Mouse (Mus musculus): ENCODE measurements around the gene Elf1. TPM values are rescaled to one million over a fixed set of nuclear protein-coding genes. Genes with fewer than 3 reads are reported as not detected.

The Elf1 gene
- polyA plus RNA-seq, 1 experiment, result 15.4 TPM

DNA sequence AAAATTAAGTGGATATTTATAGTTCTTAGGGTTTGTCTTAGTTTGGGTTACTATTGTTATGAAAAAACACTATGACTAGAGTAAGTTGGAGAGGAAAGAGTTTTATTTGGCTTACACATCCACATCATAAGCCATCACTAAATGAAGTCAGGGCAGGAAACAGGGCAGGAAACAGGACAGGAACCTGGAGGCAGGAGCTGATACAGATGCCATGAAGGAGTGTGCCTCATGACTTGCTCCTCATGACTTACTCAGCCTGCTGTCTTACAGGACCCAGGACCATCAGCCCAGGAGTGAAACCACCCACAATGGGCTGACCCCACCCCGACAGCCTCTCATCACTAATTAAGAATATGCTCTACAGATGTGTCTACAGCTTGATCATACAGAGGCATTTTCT lies 93.4 kb downstream of the Elf1 start:
- WGBS, result 89% methylated on average over 1 of the region's 1 CpGs
- no peak for TF ChIP-seq POLR2A (IDR thresholded peaks at IDR 0.05; ENCODE audit: low read depth, low read length)
- TF ChIP-seq CTCF (conservative IDR thresholded peaks at IDR 0.05; ENCODE audit: insufficient read depth, insufficient read length, low read depth, low read length), result no peak
- no peaks in the 10 kb centered on the region for H3K4me1 ChIP-seq (ENCODE audit: control insufficient read depth, insufficient read depth, low read length)
- peak; percentile 25 for DNase-seq
- H3K4me3 ChIP-seq (ENCODE audit: insufficient read depth, low read depth, low read length), result no peak overlapping the region
- H3K36me3 ChIP-seq (ENCODE audit: control insufficient read depth, insufficient read depth, low read length), result peaks cover 9% of the 10 kb centered on the region
- H3K27me3 ChIP-seq (replicated peaks; ENCODE audit: control insufficient read depth, insufficient read depth, low read length), result no peaks in the 10 kb centered on the region
- no peak overlapping the region for H3K27ac ChIP-seq (ENCODE audit: insufficient read depth, low read depth, low read length)

DNA sequence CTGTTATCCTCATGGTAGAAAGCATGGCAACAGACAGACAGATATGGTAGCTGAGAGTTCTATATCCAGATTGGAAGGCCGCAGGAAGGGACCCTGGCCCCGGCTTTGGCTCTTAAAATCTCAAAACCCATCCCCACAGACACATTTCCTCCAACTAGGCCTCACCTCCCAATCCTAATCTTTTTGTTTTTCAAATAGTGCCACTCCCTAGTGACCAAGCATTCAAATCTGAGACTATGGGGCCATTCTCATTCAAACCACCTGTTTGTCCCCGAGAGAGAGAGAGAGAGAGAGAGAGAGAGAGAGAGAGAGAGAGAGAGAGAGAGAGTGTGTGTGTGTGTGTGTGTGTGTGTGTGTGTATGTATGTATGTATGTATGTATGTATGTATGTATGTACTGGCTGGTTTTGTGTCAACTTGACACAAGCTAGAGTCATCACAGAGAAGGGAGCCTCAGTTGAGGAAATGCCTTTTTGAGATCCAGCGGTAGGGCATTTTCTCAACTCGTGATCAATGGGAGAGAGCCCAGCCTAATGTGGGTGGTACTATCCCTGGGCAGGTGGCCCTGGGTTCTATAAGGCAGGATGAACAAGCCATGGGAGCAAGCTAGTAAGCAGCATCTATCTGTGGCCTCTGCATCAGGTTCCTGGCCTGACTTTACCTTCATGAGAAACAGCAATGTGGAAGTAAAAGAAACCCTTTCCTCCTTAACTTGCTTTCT lies 102.7 kb downstream of the Elf1 start:
- no peak overlapping the region for H3K27ac ChIP-seq (ENCODE audit: insufficient read depth, low read depth, low read length)
- WGBS, result 89% methylated on average over 5 of the region's 5 CpGs
- TF ChIP-seq CTCF (conservative IDR thresholded peaks at IDR 0.05; ENCODE audit: insufficient read depth, insufficient read length, low read depth, low read length), result no peak
- no peak for TF ChIP-seq POLR2A (IDR thresholded peaks at IDR 0.05; ENCODE audit: low read depth, low read length)
- H3K36me3 ChIP-seq (ENCODE audit: control insufficient read depth, insufficient read depth, low read length), result peaks cover under 1% of the 10 kb centered on the region; the same call in 1 of the 2 replicates
- no peak for DNase-seq
- H3K27me3 ChIP-seq (replicated peaks; ENCODE audit: control insufficient read depth, insufficient read depth, low read length), result no peaks in the 10 kb centered on the region
- peaks cover 7% of the 10 kb centered on the region for H3K4me1 ChIP-seq (ENCODE audit: control insufficient read depth, insufficient read depth, low read length)
- H3K4me3 ChIP-seq (ENCODE audit: insufficient read depth, low read depth, low read length), result no peak overlapping the region

DNA sequence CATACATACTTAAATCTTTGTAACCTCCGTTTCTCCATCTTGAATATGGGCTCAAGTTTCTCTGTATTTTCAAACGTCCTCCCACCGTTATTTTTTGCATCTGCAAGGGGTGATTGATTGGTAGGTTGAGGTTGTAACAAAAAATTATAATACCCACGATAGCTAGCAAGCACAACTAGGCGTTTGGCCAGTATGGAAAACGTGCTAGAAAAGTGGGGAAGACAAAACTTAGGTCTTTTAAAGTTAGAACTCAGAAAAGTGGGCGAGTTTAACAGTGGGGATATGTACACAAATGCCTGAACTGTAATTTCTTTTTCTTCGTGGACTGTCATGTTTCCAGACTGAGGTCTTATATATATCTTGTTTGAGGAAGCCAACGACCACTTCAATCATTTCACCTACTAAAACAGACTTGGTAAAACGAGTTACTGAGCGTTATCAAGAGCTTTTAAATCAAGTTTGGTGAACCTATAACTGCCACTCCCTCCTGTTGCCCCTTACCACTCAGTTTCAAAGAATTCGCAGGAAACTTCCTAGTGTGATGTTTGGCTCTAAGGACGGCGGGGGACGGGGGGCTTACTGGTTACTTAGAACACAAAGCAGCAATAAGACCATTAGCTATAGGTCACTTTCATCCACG lies 105.6 kb downstream of the Elf1 start:
- Histone ChIP-seq H3K27ac (ENCODE audit: insufficient read depth, low read depth, low read length) (peak overlapping the region; percentile 100), H3K36me3 (ENCODE audit: control insufficient read depth, insufficient read depth, low read length) (no peaks in the 10 kb centered on the region), H3K4me1 (ENCODE audit: control insufficient read depth, insufficient read depth, low read length) (peaks cover 8% of the 10 kb centered on the region), H3K4me3 (ENCODE audit: insufficient read depth, low read depth, low read length) (peak overlapping the region; percentile 91), H3K27me3 (replicated peaks; ENCODE audit: control insufficient read depth, insufficient read depth, low read length) (no peaks in the 10 kb centered on the region)
- no peak for DNase-seq
- 31% methylated on average over 16 of the region's 16 CpGs for WGBS
- TF ChIP-seq CTCF (conservative IDR thresholded peaks at IDR 0.05; ENCODE audit: insufficient read depth, insufficient read length, low read depth, low read length) (no peak), POLR2A (IDR thresholded peaks at IDR 0.05; ENCODE audit: low read depth, low read length) (no peak)

DNA sequence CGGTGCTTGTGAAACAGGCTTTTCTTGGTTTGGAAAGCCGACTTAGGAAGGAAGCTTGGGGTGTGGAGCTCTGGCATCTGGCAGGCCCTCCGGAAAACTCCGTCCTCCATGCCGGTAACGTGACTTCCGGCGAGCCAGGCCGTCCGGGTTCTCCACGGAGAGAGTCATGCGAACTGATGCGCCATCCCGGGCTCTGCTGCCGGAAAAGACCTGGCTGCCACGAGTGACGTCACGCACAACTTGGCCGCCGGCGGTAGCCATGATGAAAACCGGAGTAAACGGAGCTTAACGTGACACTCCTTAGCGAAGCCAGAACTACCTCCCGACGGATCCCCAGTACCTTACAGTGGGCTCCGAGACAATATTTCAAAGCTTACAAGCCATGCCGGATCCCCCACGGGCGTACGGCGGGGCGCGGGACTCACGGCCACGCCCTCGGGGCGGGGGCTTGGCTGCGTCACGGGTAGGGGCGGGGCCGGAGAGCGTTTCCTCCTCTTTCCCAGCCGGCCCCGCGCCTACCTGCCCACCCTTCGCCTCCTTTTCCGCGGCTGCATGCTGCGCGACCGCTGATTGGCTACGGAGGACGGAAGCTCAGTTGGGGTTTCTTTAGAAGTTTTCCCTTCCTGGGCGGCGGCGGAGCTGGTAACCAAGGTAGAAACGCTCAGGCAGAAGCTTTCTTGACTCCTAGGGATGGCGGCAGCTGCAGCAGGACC lies 106.3 kb downstream of the Elf1 start, which contains the start of gene Sugt1:
Sugt1 (plus strand) TSS at position 553 of the 713 bp plus-strand sequence.
- H3K27ac ChIP-seq (ENCODE audit: insufficient read depth, low read depth, low read length), result peak within 1 kb of the TSS; percentile 100
- DNase-seq, result peak; percentile 98
- peaks cover 8% of the 10 kb centered on the region for H3K4me1 ChIP-seq (ENCODE audit: control insufficient read depth, insufficient read depth, low read length)
- no peaks in the 10 kb centered on the region for H3K36me3 ChIP-seq (ENCODE audit: control insufficient read depth, insufficient read depth, low read length)
- H3K4me3 ChIP-seq (ENCODE audit: insufficient read depth, low read depth, low read length), result peak within 1 kb of the TSS; percentile 91
- no peaks in the 10 kb centered on the region for H3K27me3 ChIP-seq (replicated peaks; ENCODE audit: control insufficient read depth, insufficient read depth, low read length)
- 1% methylated on average over 60 of the region's 60 CpGs for WGBS
- TF ChIP-seq CTCF (conservative IDR thresholded peaks at IDR 0.05; ENCODE audit: insufficient read depth, insufficient read length, low read depth, low read length) (no peak), POLR2A (IDR thresholded peaks at IDR 0.05; ENCODE audit: low read depth, low read length) (peak; percentile 61)

DNA sequence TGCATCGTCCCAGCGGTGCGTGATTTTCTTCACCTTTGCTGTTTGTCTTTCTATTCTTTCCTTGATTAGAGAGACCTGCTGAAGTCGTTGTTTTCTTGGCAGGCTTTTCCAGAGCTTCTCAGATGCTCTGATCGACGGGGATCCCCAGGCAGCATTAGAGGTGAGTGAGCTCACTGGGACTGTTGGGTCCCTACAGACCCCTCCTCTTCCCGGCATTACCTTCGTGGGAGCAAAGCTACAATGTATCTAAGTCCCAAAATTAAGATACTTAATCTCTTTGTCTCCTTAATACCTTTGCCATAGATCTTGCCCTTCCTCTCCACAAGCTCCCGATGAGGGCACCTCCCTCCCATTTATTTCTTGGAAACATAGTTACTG lies 106.8 kb downstream of the Elf1 start:
- Histone ChIP-seq H3K4me1 (ENCODE audit: control insufficient read depth, insufficient read depth, low read length) (peaks cover 8% of the 10 kb centered on the region), H3K27ac (ENCODE audit: insufficient read depth, low read depth, low read length) (peak overlapping the region; percentile 41), H3K4me3 (ENCODE audit: insufficient read depth, low read depth, low read length) (peak overlapping the region; percentile 65), H3K27me3 (replicated peaks; ENCODE audit: control insufficient read depth, insufficient read depth, low read length) (no peaks in the 10 kb centered on the region), H3K36me3 (ENCODE audit: control insufficient read depth, insufficient read depth, low read length) (no peaks in the 10 kb centered on the region)
- under 1% methylated on average over 9 of the region's 9 CpGs for WGBS
- DNase-seq, result no peak
- TF ChIP-seq CTCF (conservative IDR thresholded peaks at IDR 0.05; ENCODE audit: insufficient read depth, insufficient read length, low read depth, low read length) (no peak), POLR2A (IDR thresholded peaks at IDR 0.05; ENCODE audit: low read depth, low read length) (no peak)

DNA sequence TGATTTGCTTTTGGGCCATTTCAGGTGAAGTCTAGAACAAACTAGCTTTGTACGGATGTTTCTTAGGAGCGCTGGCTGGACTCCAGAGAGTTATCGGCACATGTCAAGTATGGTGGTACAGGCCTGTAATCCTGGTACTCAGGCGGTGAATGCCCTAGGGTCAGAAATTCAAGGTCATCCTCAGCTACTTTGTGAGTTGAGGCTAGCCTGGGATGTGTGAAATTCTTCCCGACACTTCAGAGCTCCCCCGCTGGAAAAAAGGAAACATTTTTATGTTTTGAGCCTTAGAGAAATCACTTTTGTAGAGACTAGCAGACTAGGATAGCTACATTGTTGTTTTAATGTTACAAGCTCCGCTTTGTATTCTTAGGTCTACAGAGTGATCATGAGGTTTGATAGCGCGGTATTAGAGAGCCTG lies 107.5 kb downstream of the Elf1 start:
- Histone ChIP-seq H3K36me3 (ENCODE audit: control insufficient read depth, insufficient read depth, low read length) (no peaks in the 10 kb centered on the region), H3K4me3 (ENCODE audit: insufficient read depth, low read depth, low read length) (no peak overlapping the region), H3K4me1 (ENCODE audit: control insufficient read depth, insufficient read depth, low read length) (peaks cover 8% of the 10 kb centered on the region), H3K27me3 (replicated peaks; ENCODE audit: control insufficient read depth, insufficient read depth, low read length) (no peaks in the 10 kb centered on the region), H3K27ac (ENCODE audit: insufficient read depth, low read depth, low read length) (no peak overlapping the region)
- 81% methylated on average over 9 of the region's 9 CpGs for WGBS
- TF ChIP-seq POLR2A (IDR thresholded peaks at IDR 0.05; ENCODE audit: low read depth, low read length), result no peak
- no peak for TF ChIP-seq CTCF (conservative IDR thresholded peaks at IDR 0.05; ENCODE audit: insufficient read depth, insufficient read length, low read depth, low read length)
- DNase-seq, result peak; percentile 12

DNA sequence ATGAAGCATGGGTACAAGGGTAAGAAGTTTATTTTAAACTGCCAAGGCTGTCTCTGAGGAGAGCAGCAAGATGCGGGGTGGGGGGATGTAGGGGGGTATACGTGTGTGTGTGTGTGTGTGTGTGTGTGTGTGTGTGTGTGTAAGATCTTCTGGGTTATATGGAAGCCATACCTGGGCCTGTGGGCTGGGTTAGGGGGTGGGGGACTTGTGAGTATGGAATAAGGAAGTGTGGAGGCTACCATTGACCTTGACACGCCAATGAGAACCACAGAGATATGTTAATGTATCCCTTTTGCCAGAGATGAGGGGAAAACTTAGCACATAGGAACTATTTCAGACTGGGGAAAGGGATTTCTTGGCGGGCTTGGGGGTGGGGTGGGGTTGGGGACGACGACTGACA lies 108.4 kb downstream of the Elf1 start:
- H3K27ac ChIP-seq (ENCODE audit: insufficient read depth, low read depth, low read length), result no peak overlapping the region
- H3K27me3 ChIP-seq (replicated peaks; ENCODE audit: control insufficient read depth, insufficient read depth, low read length), result no peaks in the 10 kb centered on the region
- 88% methylated on average over 6 of the region's 6 CpGs for WGBS
- no peak overlapping the region for H3K4me3 ChIP-seq (ENCODE audit: insufficient read depth, low read depth, low read length)
- no peak for TF ChIP-seq POLR2A (IDR thresholded peaks at IDR 0.05; ENCODE audit: low read depth, low read length)
- TF ChIP-seq CTCF (conservative IDR thresholded peaks at IDR 0.05; ENCODE audit: insufficient read depth, insufficient read length, low read depth, low read length), result no peak
- peaks cover 8% of the 10 kb centered on the region for H3K4me1 ChIP-seq (ENCODE audit: control insufficient read depth, insufficient read depth, low read length)
- no peak for DNase-seq
- H3K36me3 ChIP-seq (ENCODE audit: control insufficient read depth, insufficient read depth, low read length), result no peaks in the 10 kb centered on the region
